Mouse (Mus musculus) large intestine, adult 2 months (tissue): Measurements from ENCODE around the gene Zfp942. TPM values are rescaled to one million over a fixed set of nuclear protein-coding genes. Genes with fewer than 3 reads are reported as not detected.
"Not testable (repeated sequence)": the region's sequence is repeated elsewhere in the genome, so short reads cannot be mapped to it uniquely, and the experiment has no call there.

Experiments
- DNase-seq: peaks from one replicate; pipeline ENCODE4 v3.0.0-alpha.2; 2012; ENCODE audit warnings: low read depth, low spot score
- WGBS: fragments of 180-500 bp; shearing (Covaris S2); methylation state at CpG from one replicate; pipeline ENCODE4 v1.1.7; 2018; 5-methylcytosine and 5-hydroxymethylcytosine counted together
- polyA plus RNA-seq: library from polyadenylated mRNA; depleted of rRNA; stranded (reverse); fragments of >200 nt; gene quantifications from 2 replicates; pipeline ENCODE4 v1.2.3, GENCODE M21; 2012; rRNA removed

Zfp942 gene
- polyA plus RNA-seq = 0.88 and 2.1 TPM in 2 replicates

DNA sequence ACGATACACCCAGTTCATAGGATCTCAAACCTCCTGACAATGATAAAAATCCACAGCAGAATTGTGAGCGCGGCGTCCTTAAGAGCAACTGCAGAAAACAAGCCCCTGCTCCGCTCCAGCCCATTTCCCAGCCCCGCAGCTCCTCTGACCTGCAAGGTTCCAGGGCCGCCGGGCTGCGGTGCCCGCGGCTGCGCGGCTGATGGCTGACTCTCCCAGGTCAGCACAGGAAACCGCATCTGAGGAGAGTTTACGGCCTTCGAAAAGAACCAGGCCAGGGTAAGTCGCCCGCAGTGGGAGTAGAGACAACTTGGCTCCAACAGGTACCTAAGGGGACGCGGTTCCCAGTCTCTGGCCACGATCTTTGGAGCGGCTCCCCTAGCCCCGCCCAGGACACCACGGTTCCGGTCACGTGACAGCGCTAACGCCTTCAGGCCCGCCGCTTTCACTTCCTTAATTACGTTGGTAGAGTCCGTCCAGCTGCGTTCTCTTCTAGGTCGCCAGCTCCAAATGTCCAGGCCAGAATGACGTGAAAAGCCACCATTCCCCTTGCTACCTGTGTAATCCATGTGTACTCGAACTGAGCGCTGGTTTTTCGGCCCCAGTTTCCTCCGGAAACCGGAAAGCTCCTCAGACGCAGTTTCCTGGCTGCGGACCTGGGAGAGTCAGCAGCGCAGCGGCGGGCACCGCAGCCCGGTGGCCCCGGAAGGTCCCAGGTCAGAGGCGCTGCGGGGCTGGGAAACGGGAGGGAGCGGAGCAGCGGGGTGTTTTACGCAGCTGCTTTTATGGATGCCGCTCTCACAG, at the start of gene Zfp942, which contains the start of gene Zfp943:
Gene Zfp942 (minus strand): TSS at position 358 of the 801 bp plus-strand sequence.
Gene Zfp943 (plus strand): TSS at position 446 of the 801 bp plus-strand sequence.
- not testable (repeated sequence) for DNase-seq
- WGBS = under 1% methylated on average over 46 of the region's 55 CpGs

DNA sequence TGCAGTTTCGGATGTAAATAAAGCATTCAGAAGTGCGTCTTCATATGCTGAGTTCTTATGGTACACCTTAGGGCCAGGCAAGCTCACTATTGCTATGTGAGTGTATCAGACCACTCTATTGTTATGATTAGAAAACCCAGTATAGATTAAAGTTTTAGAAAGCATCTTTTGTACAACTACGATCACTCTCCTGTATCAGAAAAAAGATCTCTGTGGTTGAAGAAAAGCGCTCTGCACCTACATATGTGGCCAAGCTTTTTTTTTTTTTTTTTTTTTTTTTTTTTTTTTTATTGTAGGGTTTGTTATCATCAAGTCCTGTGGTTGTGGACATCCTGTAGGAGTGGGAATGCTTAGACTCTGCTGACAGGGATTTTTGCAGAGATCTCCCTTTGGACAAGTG, 1.0 kb upstream of the Zfp942 start:
- WGBS = 15% methylated on average over 4 of the region's 4 CpGs
- DNase-seq = no peak

DNA sequence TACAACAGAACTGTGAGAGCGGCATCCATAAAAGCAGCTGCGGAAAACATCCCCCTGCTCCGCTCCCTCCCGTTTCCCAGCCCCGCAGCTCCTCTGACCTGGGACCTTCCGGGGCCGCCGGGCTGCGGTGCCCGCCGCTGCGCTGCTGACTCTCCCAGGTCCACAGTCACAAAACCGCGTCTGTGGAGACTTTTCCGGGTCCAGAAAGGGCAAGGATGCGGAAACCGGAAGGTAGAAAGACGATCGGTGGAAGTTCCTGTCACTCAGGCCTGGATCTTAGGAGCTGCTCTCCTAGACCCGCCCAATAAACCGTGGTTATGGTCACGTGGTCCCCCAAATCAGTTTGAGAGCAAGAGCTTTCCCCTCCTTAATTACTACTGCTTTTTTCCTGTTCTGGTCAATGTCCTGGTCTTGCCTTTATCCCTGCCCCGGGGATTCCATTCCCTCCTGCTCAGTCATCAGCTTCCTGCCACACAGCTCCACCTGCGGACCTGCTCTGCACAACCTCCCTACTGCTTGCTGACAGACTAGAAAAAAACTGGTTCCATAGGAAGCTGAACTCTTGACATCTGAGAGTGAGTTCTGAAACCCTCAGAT, 52.7 kb downstream of the Zfp942 start, which contains the start of gene Zfp995:
Gene Zfp995 (minus strand): TSS at position 471 of the 597 bp plus-strand sequence.
- DNase-seq = peak; percentile 66
- WGBS = under 1% methylated on average over 24 of the region's 24 CpGs

DNA sequence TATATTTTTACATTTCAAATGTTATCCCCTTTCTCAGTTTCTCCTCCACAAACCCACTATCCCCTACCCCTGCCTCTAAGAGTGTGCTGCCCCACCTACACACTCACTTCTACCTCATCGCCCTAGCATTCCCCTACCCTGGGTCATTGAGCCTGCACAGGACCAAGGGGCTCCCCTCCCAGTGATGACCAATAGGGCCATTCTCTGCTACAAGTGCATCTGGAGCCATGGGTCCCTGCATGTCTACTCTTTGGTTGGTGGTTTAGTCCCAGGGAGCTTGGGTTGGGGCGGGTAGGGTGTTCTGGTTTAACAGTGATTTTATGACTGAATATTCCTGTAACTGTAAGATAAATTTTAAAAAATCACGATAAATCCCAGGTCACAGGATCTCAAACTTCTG, 53.2 kb downstream of the Zfp942 start:
- DNase-seq = no peak
- 3% methylated on average over 3 of the region's 3 CpGs for WGBS

Other genes starting within 250 kb of the Zfp942 start
- gene Zfp229, start 231.7 kb downstream of the Zfp942 start, polyA plus RNA-seq = 0.21 and 0.69 TPM in 2 replicates
- 0.10 and 0.30 TPM in 2 replicates for gene Zfp820, start 116.7 kb downstream of the Zfp942 start, polyA plus RNA-seq
- 1.0 and 1.3 TPM in 2 replicates for gene Zfp995, start 52.5 kb downstream of the Zfp942 start, polyA plus RNA-seq
- gene Zfp943, start 88 bp upstream of the Zfp942 start, polyA plus RNA-seq = 1.7 and 4.5 TPM in 2 replicates
- gene Zfp947, start 203.7 kb upstream of the Zfp942 start, polyA plus RNA-seq = 0.15 TPM in 2 replicates